Mouse (Mus musculus): ENCODE measurements around the gene Olfr1328. TPM values are rescaled to one million over a fixed set of nuclear protein-coding genes. Genes with fewer than 3 reads are reported as not detected.
"Not testable (repeated sequence)": the region's sequence is repeated elsewhere in the genome, so short reads cannot be mapped to it uniquely, and the experiment has no call there.

Gene Olfr1328
- not detected in 2 replicates for polyA plus RNA-seq (2012; rRNA removed)

GRCm38 (mm10) chr4:118938512-118938911 lies at the start of gene Olfr1328:
Gene Olfr1328, minus strand, starts transcription at chr4:118938612.
- DNase-seq (ENCODE audit: low read depth, low spot score): no peak
- 69% methylated on average over 2 of the region's 2 CpGs for WGBS

- DNase-seq (ENCODE audit: low read depth, low spot score): no peak
- WGBS: 86% methylated on average over 4 of the region's 4 CpGs
Observed at GRCm38 (mm10) chr4:118985291-118985690, 46.9 kb upstream of the Olfr1328 start.

- WGBS: 70% methylated on average over 2 of the region's 2 CpGs
Observed at GRCm38 (mm10) chr4:118973281-118973680, 34.9 kb upstream of the Olfr1328 start.

GRCm38 (mm10) chr4:118967711-118968110 lies 29.3 kb upstream of the Olfr1328 start:
- WGBS: 90% methylated on average over 15 of the region's 15 CpGs
- no peak for DNase-seq (ENCODE audit: low read depth, low spot score)

More at GRCm38 (mm10) chr4:118973281-118973680, 34.9 kb upstream of the Olfr1328 start:
- DNase-seq (ENCODE audit: low read depth, low spot score): no peak

GRCm38 (mm10) chr4:118961141-118961628 lies 22.8 kb upstream of the Olfr1328 start, which contains the start of gene Lao1:
Gene Lao1, plus strand, starts transcription at chr4:118961578.
- 77% methylated on average over 2 of the region's 2 CpGs for WGBS
- no peak for DNase-seq (ENCODE audit: low read depth, low spot score)

- WGBS: 79% methylated on average over 7 of the region's 7 CpGs
- no peak for DNase-seq (ENCODE audit: low read depth, low spot score)
Observed at GRCm38 (mm10) chr4:118958812-118959211, 20.4 kb upstream of the Olfr1328 start.

- not testable (repeated sequence) for DNase-seq (ENCODE audit: low read depth, low spot score)
- 83% methylated on average over 3 of the region's 3 CpGs for WGBS
Observed at GRCm38 (mm10) chr4:118931326-118931725, 7.1 kb downstream of the Olfr1328 start.

GRCm38 (mm10) chr4:118917365-118917764 lies 21.0 kb downstream of the Olfr1328 start, which contains the start of gene Olfr1329:
Gene Olfr1329, minus strand, starts transcription at chr4:118917465.
- 39% methylated on average over 2 of the region's 2 CpGs for WGBS
- DNase-seq (ENCODE audit: low read depth, low spot score): not testable (repeated sequence)

GRCm38 (mm10) chr4:118901981-118902380 lies 36.4 kb downstream of the Olfr1328 start:
- no peak for DNase-seq (ENCODE audit: low read depth, low spot score)
- WGBS: 52% methylated on average over 2 of the region's 2 CpGs

GRCm38 (mm10) chr4:118888297-118888696 lies 50.1 kb downstream of the Olfr1328 start, which contains the start of gene Olfr1330:
Gene Olfr1330, plus strand, starts transcription at chr4:118888597.
- DNase-seq (ENCODE audit: low read depth, low spot score): no peak

More at GRCm38 (mm10) chr4:118888297-118888696, 50.1 kb downstream of the Olfr1328 start, which contains the start of gene Olfr1330:
- 66% methylated on average over 1 of the region's 1 CpGs for WGBS

Other genes with a start within 250 kb of the Olfr1328 start
- gene Olfr1342, start 245.9 kb downstream of the Olfr1328 start, polyA plus RNA-seq (2012; rRNA removed): 0.26 TPM in 1 of 2 replicates, not detected in the other
- gene Olfr1341, start 235.1 kb downstream of the Olfr1328 start, polyA plus RNA-seq (2012; rRNA removed): not detected in 2 replicates
- gene Olfr1340, start 218.5 kb downstream of the Olfr1328 start, polyA plus RNA-seq (2012; rRNA removed): not detected in 2 replicates
- not detected in 2 replicates for gene Olfr1339, start 206.4 kb downstream of the Olfr1328 start, polyA plus RNA-seq (2012; rRNA removed)
- not detected in 2 replicates for gene Olfr1338, start 179.9 kb downstream of the Olfr1328 start, polyA plus RNA-seq (2012; rRNA removed)
- not detected in 2 replicates for gene Olfr1337, start 156.0 kb downstream of the Olfr1328 start, polyA plus RNA-seq (2012; rRNA removed)
- not detected in 2 replicates for gene Olfr1335, start 128.7 kb downstream of the Olfr1328 start, polyA plus RNA-seq (2012; rRNA removed)
- gene Olfr1333, start 102.3 kb downstream of the Olfr1328 start, polyA plus RNA-seq (2012; rRNA removed): not detected in 2 replicates
- gene Olfr1331, start 74.0 kb downstream of the Olfr1328 start, polyA plus RNA-seq (2012; rRNA removed): not detected in 2 replicates
- gene Olfr1330, start 50.0 kb downstream of the Olfr1328 start, polyA plus RNA-seq (2012; rRNA removed): not detected in 2 replicates
- not detected in 2 replicates for gene Olfr1329, start 21.1 kb downstream of the Olfr1328 start, polyA plus RNA-seq (2012; rRNA removed)
- gene Lao1, start 23.0 kb upstream of the Olfr1328 start, polyA plus RNA-seq (2012; rRNA removed): 0.05 TPM in 1 of 2 replicates, not detected in the other
- gene Slc2a1, start 170.1 kb upstream of the Olfr1328 start, polyA plus RNA-seq (2012; rRNA removed): 21.0 and 22.4 TPM in 2 replicates
- 5.4 and 12.8 TPM in 2 replicates for gene Zfp691, start 235.6 kb upstream of the Olfr1328 start, polyA plus RNA-seq (2012; rRNA removed)